Mouse (Mus musculus) central nervous system, embryonic 14 days (tissue): Measurements from ENCODE around the gene Gm11444. TPM values are rescaled to one million over a fixed set of nuclear protein-coding genes. Genes with fewer than 3 reads are reported as not detected.

Experiments
- polyA plus RNA-seq: library from polyadenylated mRNA; depleted of rRNA; stranded (reverse); fragments of >200 nt; gene quantifications from 2 replicates; pipeline ENCODE4 v1.2.3, GENCODE M21; 2012; rRNA removed

Gm11444 gene
- polyA plus RNA-seq = not detected in 2 replicates

DNA sequence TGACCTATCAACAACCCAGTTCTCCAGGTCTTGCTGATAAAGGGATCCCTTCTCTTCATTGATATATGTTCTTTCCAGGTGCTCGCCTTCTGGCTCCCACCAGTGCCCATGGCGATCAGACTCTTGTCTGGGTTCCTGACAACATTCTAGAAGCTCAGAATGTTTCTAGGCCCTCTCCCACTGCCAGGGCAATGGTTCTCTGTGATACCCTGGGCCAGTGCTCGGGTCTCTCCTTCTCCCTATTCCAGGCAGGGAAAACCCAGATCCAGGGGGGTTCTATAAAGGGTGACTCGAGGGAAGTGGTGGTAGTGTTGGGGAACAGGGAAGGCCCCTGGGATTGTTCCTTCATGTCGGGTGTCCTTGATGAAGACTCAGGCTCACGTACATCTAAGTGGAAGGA lies at the start of gene Gm11444:
TSS of gene Gm11444 (minus strand) at position 101 of the 400 bp plus-strand sequence.

DNA sequence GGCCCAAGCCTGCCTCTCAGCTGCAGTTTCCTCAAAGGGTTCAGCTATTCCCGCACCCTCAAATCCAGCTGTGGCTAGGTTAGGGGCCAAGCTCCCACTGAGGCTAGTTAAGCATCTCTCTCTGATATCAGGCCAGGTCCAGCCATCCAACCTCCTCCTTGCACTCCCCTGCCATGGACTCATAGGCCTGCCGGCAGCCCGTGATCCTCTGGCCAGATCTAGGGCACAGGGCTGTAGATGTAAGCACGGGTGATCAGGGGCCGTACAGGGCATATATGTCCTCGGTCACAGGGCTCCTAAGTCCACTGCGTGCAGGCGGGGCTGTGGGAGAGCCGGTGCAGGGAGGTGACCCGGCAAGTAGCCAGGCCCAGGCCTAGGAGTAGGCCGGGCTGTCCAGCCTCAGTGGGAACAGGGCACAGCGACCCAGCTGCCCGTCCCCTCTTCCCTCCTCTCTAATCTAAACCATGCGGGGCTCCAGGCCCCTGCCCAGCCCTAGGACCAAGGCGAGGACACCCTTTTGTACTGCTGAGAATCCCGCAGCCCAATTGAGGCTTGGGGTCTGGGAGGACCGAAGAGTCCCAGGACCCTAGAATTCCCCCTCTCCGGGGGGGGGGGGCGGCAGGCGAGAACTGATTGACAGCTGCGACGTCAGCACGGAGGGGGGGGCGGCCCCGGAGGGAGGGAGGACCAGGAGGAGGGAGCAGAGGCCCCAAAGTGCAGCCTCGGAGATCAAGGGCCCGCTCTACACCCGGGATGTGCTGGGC lies 35.7 kb upstream of the Gm11444 start, which contains the start of gene Tbx4:
TSS of gene Tbx4 (plus strand) at position 758 of the 764 bp plus-strand sequence.

DNA sequence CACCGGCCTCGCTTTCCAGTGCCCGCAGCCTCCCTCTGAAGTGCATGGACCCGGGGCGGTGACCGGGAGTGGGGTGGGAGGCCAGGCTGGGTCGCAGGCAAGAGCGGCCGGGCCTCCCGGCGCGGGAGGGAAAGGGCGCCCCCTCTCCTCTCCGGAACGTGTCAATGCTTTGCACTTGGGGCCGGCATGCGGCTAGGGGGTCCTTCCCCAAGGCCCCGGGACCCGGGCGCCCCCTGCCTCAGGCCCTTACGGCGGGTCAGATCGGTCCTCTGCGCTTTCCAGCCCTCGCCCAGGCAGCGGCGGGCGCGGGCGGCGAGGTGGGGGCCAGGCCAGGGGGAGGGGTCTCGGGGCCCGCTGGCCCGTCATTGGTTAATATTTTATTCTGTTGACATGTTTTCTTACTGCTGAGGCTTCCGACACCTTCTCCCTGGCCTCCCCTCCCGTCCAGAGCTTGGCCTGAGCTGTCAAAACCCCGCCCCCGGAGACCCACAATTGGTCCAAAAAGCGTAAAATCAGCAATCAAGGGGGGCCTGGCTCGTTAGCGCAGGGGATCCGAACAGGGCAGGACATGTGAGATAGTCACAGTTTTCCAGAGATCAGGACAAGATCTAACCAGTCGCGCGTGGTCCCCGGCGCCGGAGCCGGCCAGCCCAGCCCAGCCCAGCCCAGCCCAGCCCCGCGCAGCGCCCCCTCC lies 17.8 kb downstream of the Gm11444 start, which contains the start of gene Tbx2:
TSS of gene Tbx2 (plus strand) at position 321 of the 694 bp plus-strand sequence.

Other genes with a start within 250 kb of the Gm11444 start
- gene Tbx2, start 17.8 kb downstream of the Gm11444 start, polyA plus RNA-seq = 6.3 and 12.8 TPM in 2 replicates
- 0.32 and 0.78 TPM in 2 replicates for gene Tbx4, start 36.1 kb upstream of the Gm11444 start, polyA plus RNA-seq